Mouse (Mus musculus) hindbrain, postnatal 0 days (tissue): ENCODE measurements around the gene Raet1d. TPM values are rescaled to one million over a fixed set of nuclear protein-coding genes. Genes with fewer than 3 reads are reported as not detected.

Experiments used
- polyA plus RNA-seq: library from polyadenylated mRNA; unstranded; fragments of >200 nt; fragmentation: Nextera tagmentation; extraction: Ambion mirVana; gene quantifications from 2 replicates; pipeline ENCODE4 v1.2.1, GENCODE M21; 2015
- total RNA-seq: library from RNA; depleted of rRNA; stranded (reverse); fragments of >200 nt; gene quantifications from 2 replicates; pipeline ENCODE4 v1.2.3, GENCODE M21; 2014; rRNA removed

Raet1d gene
- total and polyA plus RNA-seq, 2 experiments from 2014 or later = 0.10 to 0.71 TPM

Other genes with a start within 250 kb of the Raet1d start
- 5.5 TPM in 1 of 2 replicates, not detected in the other for gene E030030I06Rik, start 211.3 kb upstream of the Raet1d start, total RNA-seq
- 2.4 and 4.2 TPM in 2 replicates for gene E030030I06Rik, start 211.3 kb upstream of the Raet1d start, polyA plus RNA-seq
- 0.26 TPM in 1 of 2 replicates, not detected in the other for gene Raet1e, start 202.0 kb upstream of the Raet1d start, total RNA-seq
- 0.28 and 0.48 TPM in 2 replicates for gene Raet1e, start 202.0 kb upstream of the Raet1d start, polyA plus RNA-seq
- not detected in 2 replicates for gene H60b, start 202.0 kb upstream of the Raet1d start, total RNA-seq
- gene H60b, start 202.0 kb upstream of the Raet1d start, polyA plus RNA-seq = 0.44 and 0.64 TPM in 2 replicates